Mouse (Mus musculus): ENCODE results near the gene Zfp790. TPM values are rescaled to one million over a fixed set of nuclear protein-coding genes. Genes with fewer than 3 reads are reported as not detected.

Gene Zfp790
- 10 to 100 TPM; 11.8 to 13.0 TPM for total RNA-seq (2021)
- long read RNA-seq, experiment 1, transcript Zfp790-201 (5 exons, 3,376 nt): major isoform, 6 of 10 reads
- long read RNA-seq, experiment 1, partial matches to known transcripts: 0 of 10 reads
- long read RNA-seq, experiment 1, other reads (novel, unspliced or antisense): 3 of 10 reads
- long read RNA-seq, experiment 2, transcript Zfp790-201 (5 exons, 3,376 nt): major isoform, 8 of 12 reads
- long read RNA-seq, experiment 2, partial matches to known transcripts: 0 of 12 reads
- long read RNA-seq, experiment 2, other reads (novel, unspliced or antisense): 3 of 12 reads

GRCm38 (mm10) chr7:29815910-29816429 lies at the start of gene Zfp790:
Gene Zfp790, plus strand, starts transcription at chr7:29816114.
- intact Hi-C loops (cut with DNase I): loop anchor here (5.0 kb wide), 2 partner anchors 41 to 91 kb away; partner anchors contain the start of genes Zfp27, Zfp383 and Zfp420
- DNase-seq: peak; percentile 80 to 86

GRCm38 (mm10) chr7:29767058-29767686 lies 48.7 kb upstream of the Zfp790 start:
- intact Hi-C loops (cut with DNase I): loop anchor here (5.0 kb wide), 1 partner anchor 145 kb away; no protein-coding TSS in a partner anchor
- peak; percentile 77 to 83 for DNase-seq

DNA sequence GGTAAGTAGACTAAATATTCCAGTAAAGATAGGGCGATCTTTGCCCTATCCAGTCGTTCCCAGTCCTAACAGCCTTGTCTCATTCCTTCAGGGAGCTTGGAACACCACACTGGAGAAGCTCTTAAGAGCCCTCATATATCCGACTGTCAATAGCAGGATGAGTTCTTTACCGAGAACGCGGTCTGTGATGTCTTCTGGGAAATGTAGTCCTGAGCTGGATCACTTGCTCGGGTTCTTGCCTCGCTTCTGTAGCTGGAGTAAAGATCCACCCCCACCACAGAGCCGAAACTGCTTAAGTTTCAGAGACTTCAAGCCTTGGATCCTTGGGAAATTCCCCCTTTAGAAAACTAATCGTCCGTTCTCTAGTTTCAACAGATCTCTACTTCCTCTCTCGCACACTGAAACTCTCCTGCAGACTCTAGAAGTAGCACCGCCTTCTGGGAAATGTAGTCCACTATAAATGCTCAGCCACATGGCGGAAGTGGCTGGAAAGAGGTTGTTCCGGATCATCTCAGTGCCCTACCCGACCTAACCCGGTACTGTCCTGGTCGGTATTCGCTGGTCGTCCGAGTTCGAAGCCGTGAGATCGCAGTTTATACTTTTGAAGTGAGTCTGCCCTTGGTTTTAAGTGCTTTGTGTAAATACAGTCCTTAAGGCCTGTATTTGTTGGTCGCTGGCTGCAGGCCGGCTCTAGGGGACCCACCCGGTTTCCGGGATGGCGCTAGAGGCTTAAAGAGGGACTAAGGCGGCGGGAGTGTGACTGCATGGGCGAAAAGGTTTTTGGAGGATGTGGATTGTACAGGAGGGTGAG lies 47.6 kb upstream of the Zfp790 start, which contains the start of gene Zfp84:
Gene Zfp84 (plus strand): TSS at position 463 of the 811 bp plus-strand sequence.
- intact Hi-C loops (cut with DNase I): loop anchor here (2.0 to 5.0 kb wide), 2 partner anchors 51 to 144 kb away; no protein-coding TSS in a partner anchor
- peak; percentile 78 to 85 for DNase-seq

DNA sequence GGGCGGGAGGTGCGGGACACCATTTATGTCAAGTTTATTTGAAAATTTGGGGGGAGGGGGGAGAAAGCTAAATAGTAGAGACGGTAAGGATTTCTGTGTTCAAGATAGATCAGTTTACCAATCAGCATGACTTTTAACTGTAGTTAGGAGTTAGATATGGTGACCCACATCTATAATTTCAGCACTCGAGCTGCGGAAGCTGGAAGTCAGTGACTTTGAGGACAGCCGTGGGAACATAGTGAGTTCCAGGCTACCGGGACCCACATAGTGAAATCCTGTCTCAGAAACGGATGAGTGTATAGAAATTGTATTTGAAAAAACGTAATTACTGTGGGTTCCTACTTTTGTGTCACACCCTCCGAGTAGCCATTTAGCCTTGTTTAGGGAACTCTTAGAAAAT lies 46.9 kb upstream of the Zfp790 start:
- intact Hi-C loops (cut with DNase I): loop anchor here (2.0 to 5.0 kb wide), 2 partner anchors 50 to 143 kb away; no protein-coding TSS in a partner anchor
- no peak for DNase-seq

GRCm38 (mm10) chr7:29773503-29773902 lies 42.4 kb upstream of the Zfp790 start:
- intact Hi-C loops (cut with DNase I): no loop called here
- no peak for DNase-seq

- DNase-seq: no peak
- intact Hi-C loops (cut with DNase I): no loop called here
These were observed 41.5 kb upstream of the Zfp790 start for GRCm38 (mm10) chr7:29774371-29774770.

- intact Hi-C loops (cut with DNase I): no loop called here
- DNase-seq: no peak
These were observed 39.3 kb upstream of the Zfp790 start for GRCm38 (mm10) chr7:29776568-29776967.

GRCm38 (mm10) chr7:29777372-29777771 lies 38.5 kb upstream of the Zfp790 start:
- intact Hi-C loops (cut with DNase I): no loop called here
- DNase-seq: no peak

GRCm38 (mm10) chr7:29783871-29784551 lies 31.9 kb upstream of the Zfp790 start, which contains the start of gene Zfp30:
Gene Zfp30, plus strand, starts transcription at chr7:29783998.
- intact Hi-C loops (cut with DNase I): no loop called here
- DNase-seq: peak; percentile 85

- no peak for DNase-seq
- intact Hi-C loops (cut with DNase I): no loop called here
These were observed 30.9 kb upstream of the Zfp790 start for GRCm38 (mm10) chr7:29785023-29785422.

GRCm38 (mm10) chr7:29785888-29786287 lies 30.0 kb upstream of the Zfp790 start:
- intact Hi-C loops (cut with DNase I): no loop called here
- no peak for DNase-seq

DNA sequence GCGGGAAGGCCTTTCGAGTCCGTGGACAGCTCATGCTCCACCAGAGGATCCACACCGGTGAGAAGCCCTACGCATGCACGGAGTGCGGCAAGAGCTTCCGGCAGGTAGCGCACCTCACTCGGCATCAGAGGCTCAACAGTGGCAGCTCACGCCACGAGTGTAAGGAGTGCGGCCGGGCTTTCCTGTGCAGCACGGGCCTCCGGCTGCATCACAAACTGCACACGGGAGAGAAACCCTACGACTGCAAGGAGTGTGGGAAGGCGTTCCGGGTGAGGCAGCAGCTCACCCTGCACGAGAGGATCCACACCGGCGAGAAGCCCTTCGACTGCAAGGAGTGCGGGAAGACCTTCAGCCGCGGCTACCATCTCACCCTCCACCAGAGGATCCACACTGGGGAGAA lies 23.0 kb upstream of the Zfp790 start:
- intact Hi-C loops (cut with DNase I): no loop called here
- DNase-seq: no peak

DNA sequence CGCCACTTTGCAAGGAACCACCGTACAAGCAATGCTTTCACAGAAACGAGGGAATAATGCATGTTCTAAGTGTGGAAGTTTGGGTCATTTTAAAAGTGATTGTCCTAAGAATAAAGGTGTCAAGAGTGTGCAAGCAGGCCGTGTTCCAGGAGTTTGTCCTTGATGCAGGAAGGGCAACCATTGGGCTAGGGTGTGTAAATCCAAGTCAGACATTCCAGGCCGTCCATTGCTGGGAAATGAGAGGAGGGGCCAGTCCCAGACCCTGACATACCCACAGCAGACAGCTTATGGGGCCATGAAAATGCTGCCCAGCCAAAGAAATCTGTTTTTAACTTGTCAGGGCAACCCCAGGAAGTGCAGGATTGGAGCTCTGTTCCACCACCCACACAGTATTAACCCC lies 8.9 kb upstream of the Zfp790 start:
- intact Hi-C loops (cut with DNase I): no loop called here
- DNase-seq: no peak

- intact Hi-C loops (cut with DNase I): no loop called here
- DNase-seq: no peak
These were observed 3.7 kb upstream of the Zfp790 start for GRCm38 (mm10) chr7:29812244-29812643.

DNA sequence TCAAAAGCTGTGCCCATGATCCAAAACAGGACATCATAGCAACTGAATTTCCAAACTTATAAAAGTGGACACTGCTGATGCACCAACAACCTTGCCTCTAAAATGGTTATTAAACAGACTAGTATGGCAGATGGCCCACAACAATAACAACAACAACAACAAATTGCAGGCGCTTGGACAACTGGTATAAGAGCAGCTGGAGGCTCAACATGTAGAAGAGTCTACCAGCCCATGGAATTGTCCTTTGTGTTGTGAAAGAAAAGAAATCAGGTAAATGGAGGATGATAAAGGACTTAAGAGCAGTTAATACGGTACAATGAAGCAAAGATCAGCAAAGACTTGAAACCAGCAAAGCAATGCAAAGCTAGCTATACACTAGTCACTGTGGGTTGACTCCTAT lies 1.5 kb upstream of the Zfp790 start:
- intact Hi-C loops (cut with DNase I): no loop called here
- no peak for DNase-seq

- intact Hi-C loops (cut with DNase I): loop anchor here (5.0 kb wide), 2 partner anchors 42 to 92 kb away; partner anchors contain the start of genes Zfp27, Zfp383 and Zfp420
- DNase-seq: no peak
These were observed 691 bp upstream of the Zfp790 start for GRCm38 (mm10) chr7:29815061-29815784.

DNA sequence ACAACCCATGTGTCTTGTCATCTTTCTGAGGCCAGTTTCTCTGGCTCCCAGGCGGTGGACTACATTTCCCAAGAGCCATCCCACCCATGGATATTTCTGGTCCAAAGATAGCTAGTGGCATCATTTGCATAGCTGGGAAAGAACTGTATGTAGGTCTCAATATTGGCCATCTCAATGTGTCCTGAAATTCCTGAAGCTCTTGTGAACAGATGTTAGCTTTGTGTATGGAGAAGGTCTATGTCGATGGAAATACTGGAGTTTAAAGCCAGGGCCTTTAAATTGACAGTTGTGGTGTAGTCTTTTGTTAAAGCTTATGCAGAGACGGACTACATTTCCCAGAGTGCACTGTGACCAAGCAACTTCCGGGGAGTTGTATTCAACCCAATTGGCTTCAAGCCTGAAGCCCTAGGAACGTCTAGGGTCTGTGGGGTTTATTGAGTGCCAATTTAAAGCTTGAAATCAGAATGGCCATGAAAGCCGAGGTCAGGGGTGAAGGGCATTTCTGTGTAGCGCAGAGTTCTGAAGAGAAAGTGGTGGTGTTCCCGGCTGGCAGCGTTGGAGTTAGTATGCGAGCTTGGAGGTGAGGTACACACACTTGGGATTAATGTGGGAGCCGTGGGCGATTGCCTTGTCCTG lies 2.8 kb downstream of the Zfp790 start:
- intact Hi-C loops (cut with DNase I): loop anchor here (2.0 to 5.0 kb wide), 3 partner anchors 39 to 89 kb away; partner anchors contain the start of genes Zfp27, Zfp383, Zfp420 and Zfp84
- peak; percentile 60 to 83 for DNase-seq

- intact Hi-C loops (cut with DNase I): no loop called here
- no peak for DNase-seq
These were observed 12.1 kb downstream of the Zfp790 start for GRCm38 (mm10) chr7:29828001-29828400.

GRCm38 (mm10) chr7:29829804-29830203 lies 13.9 kb downstream of the Zfp790 start:
- intact Hi-C loops (cut with DNase I): no loop called here
- no peak for DNase-seq
